Mouse (Mus musculus) hindbrain, embryonic 14.5 days (tissue): ENCODE data around the gene Barx2. TPM values are rescaled to one million over a fixed set of nuclear protein-coding genes. Genes with fewer than 3 reads are reported as not detected.

ENCODE experiments used
- polyA plus RNA-seq: library from polyadenylated mRNA; unstranded; fragments of >200 nt; fragmentation: Nextera tagmentation; extraction: Ambion mirVana; gene quantifications from 2 replicates; pipeline ENCODE4 v1.2.1, GENCODE M21; 2014

Gene Barx2
- polyA plus RNA-seq, 1 experiment from 2014 or later: not detected

Other genes starting within 250 kb of the Barx2 start
- gene Arhgap32, start 202.7 kb upstream of the Barx2 start, polyA plus RNA-seq: 16.6 and 17.1 TPM in 2 replicates